Mouse (Mus musculus): Measurements from ENCODE around the gene Ube2h. TPM values are rescaled to one million over a fixed set of nuclear protein-coding genes. Genes with fewer than 3 reads are reported as not detected.
"Not testable (repeated sequence)": the region's sequence is repeated elsewhere in the genome, so short reads cannot be mapped to it uniquely, and the experiment has no call there.

The Ube2h gene
- total RNA-seq, 2 experiments from 2014 or later = 5.6 to 6.7 TPM

- peak; percentile 97 for ATAC-seq (replicated peaks; ENCODE audit: poor library complexity)
These were observed 98.6 kb downstream of the Ube2h start for GRCm38 (mm10) chr6:30205587-30206202.

GRCm38 (mm10) chr6:30205180-30205538 lies 99.2 kb downstream of the Ube2h start:
- ATAC-seq (replicated peaks; ENCODE audit: poor library complexity) = not testable (repeated sequence)

GRCm38 (mm10) chr6:30204383-30205179 lies 99.8 kb downstream of the Ube2h start:
- no peak for ATAC-seq (replicated peaks; ENCODE audit: poor library complexity)

GRCm38 (mm10) chr6:30196143-30196542 lies 108.2 kb downstream of the Ube2h start:
- no peak for ATAC-seq (replicated peaks; ENCODE audit: poor library complexity)

GRCm38 (mm10) chr6:30195656-30196055 lies 108.7 kb downstream of the Ube2h start:
- ATAC-seq (replicated peaks; ENCODE audit: poor library complexity) = no peak

- ATAC-seq (replicated peaks; ENCODE audit: poor library complexity) = no peak
These were observed 120.7 kb downstream of the Ube2h start for GRCm38 (mm10) chr6:30183624-30184023.

- no peak for ATAC-seq (replicated peaks; ENCODE audit: poor library complexity)
These were observed 122.3 kb downstream of the Ube2h start for GRCm38 (mm10) chr6:30182038-30182437.

GRCm38 (mm10) chr6:30180321-30180720 lies 124.0 kb downstream of the Ube2h start:
- no peak for ATAC-seq (replicated peaks; ENCODE audit: poor library complexity)

GRCm38 (mm10) chr6:30179046-30179445 lies 125.3 kb downstream of the Ube2h start:
- ATAC-seq (replicated peaks; ENCODE audit: poor library complexity) = no peak

GRCm38 (mm10) chr6:30178023-30178639 lies 126.2 kb downstream of the Ube2h start:
- no peak for ATAC-seq (replicated peaks; ENCODE audit: poor library complexity)

- ATAC-seq (replicated peaks; ENCODE audit: poor library complexity) = no peak
These were observed 127.0 kb downstream of the Ube2h start for GRCm38 (mm10) chr6:30177305-30177704.

- no peak for ATAC-seq (replicated peaks; ENCODE audit: poor library complexity)
These were observed 127.8 kb downstream of the Ube2h start for GRCm38 (mm10) chr6:30176496-30176895.

GRCm38 (mm10) chr6:30175918-30176421 lies 128.4 kb downstream of the Ube2h start:
- ATAC-seq (replicated peaks; ENCODE audit: poor library complexity) = no peak

- ATAC-seq (replicated peaks; ENCODE audit: poor library complexity) = no peak
These were observed 129.0 kb downstream of the Ube2h start for GRCm38 (mm10) chr6:30175225-30175917.

GRCm38 (mm10) chr6:30174461-30175224 lies 129.7 kb downstream of the Ube2h start:
- no peak for ATAC-seq (replicated peaks; ENCODE audit: poor library complexity)

GRCm38 (mm10) chr6:30173551-30174460 lies 130.5 kb downstream of the Ube2h start:
- no peak for ATAC-seq (replicated peaks; ENCODE audit: poor library complexity)

GRCm38 (mm10) chr6:30172820-30173550 lies 131.4 kb downstream of the Ube2h start:
- ATAC-seq (replicated peaks; ENCODE audit: poor library complexity) = 0 out of 2 replicates have a peak, but pooled peaks have one; percentile 22

- no peak for ATAC-seq (replicated peaks; ENCODE audit: poor library complexity)
These were observed 131.9 kb downstream of the Ube2h start for GRCm38 (mm10) chr6:30172441-30172819.

GRCm38 (mm10) chr6:30171967-30172366 lies 132.4 kb downstream of the Ube2h start:
- ATAC-seq (replicated peaks; ENCODE audit: poor library complexity) = no peak

All from megakaryocyte progenitor cell, adult 5-6 weeks (primary cell).